Mouse (Mus musculus) ovary, postnatal 36 days (tissue): Measurements from ENCODE around the gene Wnt9b.

Experiments
- DNase-seq: peaks from one replicate; pipeline ENCODE4 v3.0.0; 2022; ENCODE audit warnings: low spot score, mixed read lengths

Gene Wnt9b

GRCm38 (mm10) chr11:103731594-103731993, 18.0 kb downstream of the Wnt9b start:
- DNase-seq: no peak

- DNase-seq: no peak
Observed at GRCm38 (mm10) chr11:103729282-103729985, 20.2 kb downstream of the Wnt9b start.

GRCm38 (mm10) chr11:103724331-103724771, 25.3 kb downstream of the Wnt9b start:
- no peak for DNase-seq

- DNase-seq: no peak
Observed at GRCm38 (mm10) chr11:103722040-103722481, 27.6 kb downstream of the Wnt9b start.

GRCm38 (mm10) chr11:103721468-103722039, 28.1 kb downstream of the Wnt9b start:
- DNase-seq: peak; percentile 12

GRCm38 (mm10) chr11:103719436-103719835, 30.2 kb downstream of the Wnt9b start:
- no peak for DNase-seq

GRCm38 (mm10) chr11:103716971-103717370, 32.6 kb downstream of the Wnt9b start:
- DNase-seq: no peak

- DNase-seq: no peak
Observed at GRCm38 (mm10) chr11:103714074-103714473, 35.5 kb downstream of the Wnt9b start.

GRCm38 (mm10) chr11:103711851-103712587, 37.6 kb downstream of the Wnt9b start:
- no peak for DNase-seq

GRCm38 (mm10) chr11:103709982-103710381, 39.6 kb downstream of the Wnt9b start:
- DNase-seq: no peak

GRCm38 (mm10) chr11:103707005-103707404, 42.6 kb downstream of the Wnt9b start:
- DNase-seq: peak; percentile 11

GRCm38 (mm10) chr11:103698226-103698625, 51.4 kb downstream of the Wnt9b start:
- DNase-seq: no peak

- peak; percentile 89 for DNase-seq
Observed at GRCm38 (mm10) chr11:103697565-103698176, 52.0 kb downstream of the Wnt9b start, which contains the start of gene Gosr2. Gene Gosr2 (minus strand): TSS chr11:103697898.

- no peak for DNase-seq
Observed at GRCm38 (mm10) chr11:103696851-103697564, 52.6 kb downstream of the Wnt9b start.

GRCm38 (mm10) chr11:103693241-103693640, 56.4 kb downstream of the Wnt9b start:
- no peak for DNase-seq

- DNase-seq: no peak
Observed at GRCm38 (mm10) chr11:103691036-103691435, 58.6 kb downstream of the Wnt9b start.

- DNase-seq: no peak
Observed at GRCm38 (mm10) chr11:103688980-103689378, 60.6 kb downstream of the Wnt9b start.

- no peak for DNase-seq
Observed at GRCm38 (mm10) chr11:103688271-103688979, 61.2 kb downstream of the Wnt9b start.

- no peak for DNase-seq
Observed at GRCm38 (mm10) chr11:103686706-103687105, 62.9 kb downstream of the Wnt9b start.

- DNase-seq: no peak
Observed at GRCm38 (mm10) chr11:103685261-103685736, 64.3 kb downstream of the Wnt9b start.
